Mouse (Mus musculus) erythroblast, embryonic 14.5 days (primary cell): ENCODE data around the gene 4933402J07Rik. TPM values are rescaled to one million over a fixed set of nuclear protein-coding genes. Genes with fewer than 3 reads are reported as not detected.

Experiments used
- H3K27me3 ChIP-seq: 2 replicates; pipeline ENCODE4 v1.6.1; 2012; ENCODE audit warnings: inconsistent platforms; ENCODE audit not compliant: control insufficient read depth
- H3K36me3 ChIP-seq: 2 replicates; pipeline ENCODE4 v1.6.1; 2012; ENCODE audit warnings: mild to moderate bottlenecking, inconsistent platforms; ENCODE audit not compliant: control insufficient read depth
- H3K4me1 ChIP-seq: 2 replicates; pipeline ENCODE4 v1.6.1; 2012; ENCODE audit warnings: inconsistent platforms; ENCODE audit not compliant: control insufficient read depth
- H3K4me3 ChIP-seq: replicated peaks from 2 replicates; pipeline ENCODE3; 2012; ENCODE audit warnings: moderate library complexity, mild to moderate bottlenecking, inconsistent platforms
- H3K9me3 ChIP-seq: 2 replicates; pipeline ENCODE4 v1.6.1; 2012; ENCODE audit warnings: low read length, inconsistent platforms, mixed read lengths; ENCODE audit not compliant: control insufficient read depth
- GATA1 ChIP-seq: IDR thresholded peaks from 2 replicates; pipeline ENCODE4 v1.6.1; 2012; ENCODE audit warnings: low read length, inconsistent platforms, mixed read lengths
- TAL1 ChIP-seq: IDR thresholded peaks from 3 replicates; pipeline ENCODE4 v1.6.1; 2012; ENCODE audit warnings: low read length, inconsistent platforms, mixed read lengths
- polyA plus RNA-seq: library from polyadenylated mRNA; stranded (reverse); fragments of >175 nt; gene quantifications from 2 replicates; pipeline ENCODE4 v1.2.3, GENCODE M21; 2012

4933402J07Rik gene
- polyA plus RNA-seq, 1 experiment, result not detected

- Histone ChIP-seq H3K36me3 (no peaks in the 10 kb centered on the region), H3K4me3 (no peak overlapping the region), H3K4me1 (no peaks in the 10 kb centered on the region), H3K27me3 (no peaks in the 10 kb centered on the region), H3K9me3 (peaks cover 16% of the 10 kb centered on the region; the same call in 1 of the 2 replicates)
- no peak for TF ChIP-seq GATA1
- no peak for TF ChIP-seq TAL1
These were observed 50.0 kb downstream of the 4933402J07Rik start for GRCm38 (mm10) chr8:87613701-87614100.

- Histone ChIP-seq H3K9me3 (peaks cover 16% of the 10 kb centered on the region; the same call in 1 of the 2 replicates), H3K4me1 (no peaks in the 10 kb centered on the region), H3K27me3 (no peaks in the 10 kb centered on the region), H3K4me3 (no peak overlapping the region), H3K36me3 (no peaks in the 10 kb centered on the region)
- TF ChIP-seq TAL1 (no peak), GATA1 (no peak)
These were observed 55.5 kb downstream of the 4933402J07Rik start for GRCm38 (mm10) chr8:87619118-87619517.

GRCm38 (mm10) chr8:87619529-87619928, 55.9 kb downstream of the 4933402J07Rik start:
- Histone ChIP-seq H3K4me3 (no peak overlapping the region), H3K9me3 (peaks cover 15% of the 10 kb centered on the region; the same call in 1 of the 2 replicates), H3K4me1 (no peaks in the 10 kb centered on the region), H3K27me3 (no peaks in the 10 kb centered on the region), H3K36me3 (no peaks in the 10 kb centered on the region)
- TF ChIP-seq GATA1, result no peak
- TF ChIP-seq TAL1, result no peak

DNA sequence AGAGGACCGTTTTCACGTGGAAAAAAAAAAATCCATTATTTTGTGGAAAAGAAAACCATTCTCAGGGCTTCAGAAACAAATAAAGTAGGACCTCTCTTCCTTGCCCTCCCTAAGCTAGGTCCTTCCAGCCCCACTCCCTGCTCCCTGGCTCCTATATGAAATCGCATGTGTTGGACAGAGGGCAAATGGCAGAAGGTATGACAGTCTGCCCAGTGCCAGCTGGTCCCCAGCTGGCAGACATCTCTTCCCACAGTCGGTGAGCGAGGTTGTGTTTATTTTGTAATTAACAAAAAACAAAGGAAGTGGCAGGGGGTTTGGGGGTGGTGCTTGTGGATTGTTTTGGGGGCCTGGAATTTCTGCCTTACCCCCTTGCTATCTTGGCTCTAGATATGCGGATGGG, 56.6 kb downstream of the 4933402J07Rik start:
- no peak for TF ChIP-seq GATA1
- TF ChIP-seq TAL1, result no peak
- Histone ChIP-seq H3K4me1 (no peaks in the 10 kb centered on the region), H3K27me3 (no peaks in the 10 kb centered on the region), H3K36me3 (no peaks in the 10 kb centered on the region), H3K9me3 (peaks cover 9% of the 10 kb centered on the region; the same call in 1 of the 2 replicates), H3K4me3 (no peak overlapping the region)

DNA sequence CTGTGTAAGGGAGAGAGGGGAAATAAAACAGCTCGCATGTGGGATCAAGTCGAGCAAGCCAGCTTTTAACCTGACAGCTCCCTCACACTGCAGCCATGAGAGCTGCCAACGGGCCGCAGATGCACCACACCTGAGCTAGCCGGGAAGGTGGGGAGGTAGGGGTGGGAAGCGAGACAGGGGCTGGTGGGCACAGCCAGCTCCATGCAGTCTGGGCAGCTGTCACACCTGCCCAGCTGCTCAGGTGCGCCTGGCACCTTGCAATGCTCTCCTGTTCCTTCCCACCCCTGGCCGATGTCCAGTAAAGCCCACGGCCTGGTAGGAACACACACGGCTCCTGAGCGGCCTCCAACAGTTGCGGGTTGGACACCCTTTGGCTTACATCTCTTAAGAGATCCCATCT, 57.5 kb downstream of the 4933402J07Rik start:
- TF ChIP-seq GATA1 (no peak), TAL1 (no peak)
- no peaks in the 10 kb centered on the region for H3K36me3 ChIP-seq
- H3K4me1 ChIP-seq, result no peaks in the 10 kb centered on the region
- H3K27me3 ChIP-seq, result no peaks in the 10 kb centered on the region
- H3K4me3 ChIP-seq, result no peak overlapping the region
- peaks cover 3% of the 10 kb centered on the region; the same call in 1 of the 2 replicates for H3K9me3 ChIP-seq

DNA sequence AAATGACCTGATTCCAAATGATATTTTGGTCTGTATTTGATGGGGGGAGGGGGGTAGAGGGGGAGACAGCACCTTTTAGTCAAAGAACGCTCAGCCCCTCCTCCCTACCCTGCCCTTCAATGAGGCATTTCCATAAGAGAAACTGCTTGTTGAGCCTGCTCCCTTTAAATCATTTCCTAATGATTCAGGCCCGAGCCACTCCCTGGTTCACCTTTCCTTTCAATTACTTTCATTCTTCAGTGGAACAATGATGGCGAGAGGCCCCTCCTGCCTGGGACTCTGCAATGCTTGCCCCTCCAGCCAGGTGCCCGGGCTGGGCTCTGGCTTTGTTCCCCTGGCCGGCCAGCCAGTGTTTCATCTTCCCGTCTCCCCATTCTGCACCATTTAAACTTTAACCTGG, 66.0 kb downstream of the 4933402J07Rik start:
- Histone ChIP-seq H3K27me3 (no peaks in the 10 kb centered on the region), H3K4me1 (no peaks in the 10 kb centered on the region), H3K36me3 (no peaks in the 10 kb centered on the region), H3K4me3 (no peak overlapping the region), H3K9me3 (no peaks in the 10 kb centered on the region)
- TF ChIP-seq GATA1 (no peak), TAL1 (no peak)

DNA sequence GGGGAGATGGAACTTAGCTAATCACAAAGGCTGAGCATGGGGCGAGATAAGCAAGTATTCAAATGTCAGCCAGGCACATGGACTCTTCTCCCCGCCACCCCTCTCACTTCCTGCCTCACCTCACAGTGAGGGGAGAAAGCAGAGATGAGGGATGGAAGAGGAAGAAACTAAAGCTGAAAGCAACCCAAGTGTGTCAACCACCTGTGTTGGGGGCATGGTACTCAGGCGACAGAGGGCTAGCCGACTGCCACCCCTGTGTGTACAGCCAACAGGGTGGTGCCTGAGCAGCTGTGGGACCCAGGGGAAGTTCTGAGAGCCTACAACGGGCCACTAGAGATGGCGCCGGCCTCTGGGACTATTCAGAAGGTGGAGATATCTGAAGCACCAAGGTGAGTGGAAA, 68.1 kb downstream of the 4933402J07Rik start:
- Histone ChIP-seq H3K4me1 (no peaks in the 10 kb centered on the region), H3K36me3 (no peaks in the 10 kb centered on the region), H3K27me3 (no peaks in the 10 kb centered on the region), H3K4me3 (no peak overlapping the region), H3K9me3 (no peaks in the 10 kb centered on the region)
- no peak for TF ChIP-seq TAL1
- no peak for TF ChIP-seq GATA1

GRCm38 (mm10) chr8:87636226-87636742, 72.6 kb downstream of the 4933402J07Rik start:
- Histone ChIP-seq H3K36me3 (no peaks in the 10 kb centered on the region), H3K27me3 (no peaks in the 10 kb centered on the region), H3K4me1 (no peaks in the 10 kb centered on the region), H3K4me3 (no peak overlapping the region), H3K9me3 (no peaks in the 10 kb centered on the region)
- TF ChIP-seq GATA1 (no peak), TAL1 (no peak)

Other genes with a start within 250 kb of the 4933402J07Rik start
- gene Cbln1, start 91.2 kb upstream of the 4933402J07Rik start, polyA plus RNA-seq, result not detected in 2 replicates